Mouse (Mus musculus) MEL (cell line): ENCODE measurements at regions not wholly inside any gene's neighbourhood (a gene's known extent, or its start where the extent isn't known, plus 50 kb on each side); places are given as distances from the start of the nearest gene placed in this dataset.

Experiments used
- DNase-seq: peaks from one replicate; pipeline ENCODE4 v3.0.0; 2011; ENCODE audit warnings: low read depth, low spot score
- H3K27ac ChIP-seq: 2 replicates; pipeline ENCODE4 v1.5.1; 2012; ENCODE audit warnings: low read depth, mild to moderate bottlenecking, control low read depth, low read length, moderate library complexity; ENCODE audit not compliant: control insufficient read depth
- H3K27me3 ChIP-seq, 2 experiments: fragments of 150-350 bp in 1 of 2; sonication (generic) in 1 of 2; 2 replicates each; pipeline ENCODE4 v1.6.1; 2012; ENCODE audit warnings: low read length in 2 of 2, mild to moderate bottlenecking in 2 of 2, improper control_type of control experiment in 1 of 2, moderate library complexity in 1 of 2; ENCODE audit not compliant: insufficient read depth in 2 of 2, control insufficient read depth in 1 of 2
- H3K36me3 ChIP-seq, 2 experiments: 2 replicates each; pipeline ENCODE4 v1.6.1; 2012 to 2014; ENCODE audit warnings: low read length in 2 of 2, improper control_type of control experiment in 1 of 2, inconsistent platforms in 1 of 2, mild to moderate bottlenecking in 1 of 2; ENCODE audit not compliant: insufficient read depth in 2 of 2, control insufficient read depth in 1 of 2
- H3K4me1 ChIP-seq, 2 experiments: fragments of 150-350 bp in 1 of 2; sonication (generic) in 1 of 2; 2 replicates each; pipeline ENCODE4 v1.6.1; 2012; ENCODE audit warnings: low read length in 2 of 2, improper control_type of control experiment in 1 of 2, mild to moderate bottlenecking in 1 of 2; ENCODE audit not compliant: insufficient read depth in 2 of 2, control insufficient read depth in 1 of 2
- H3K4me3 ChIP-seq, 2 experiments: fragments of 150-350 bp in 1 of 2; sonication (generic) in 1 of 2; 2 replicates each; pipeline ENCODE4 v1.5.1; 2012; ENCODE audit warnings: low read depth in 2 of 2, low read length in 2 of 2, mild to moderate bottlenecking in 2 of 2, moderate library complexity in 2 of 2, control low read depth in 1 of 2, improper control_type of control experiment in 1 of 2; ENCODE audit not compliant: control insufficient read depth in 1 of 2, insufficient read depth in 1 of 2
- H3K79me2 ChIP-seq: 2 replicates; pipeline ENCODE4 v1.6.1; 2012; ENCODE audit warnings: mild to moderate bottlenecking, low read length, moderate library complexity; ENCODE audit not compliant: control insufficient read depth, poor library complexity, insufficient read depth
- H3K9ac ChIP-seq: 2 replicates; pipeline ENCODE4 v1.6.1; 2012; ENCODE audit warnings: low read depth, mild to moderate bottlenecking, control low read depth, low read length, moderate library complexity; ENCODE audit not compliant: control insufficient read depth, poor library complexity, severe bottlenecking
- H3K9me3 ChIP-seq: fragments of 150-350 bp; sonication (generic); replicated peaks from 2 replicates; pipeline ENCODE4 v1.6.1; 2012; ENCODE audit warnings: mild to moderate bottlenecking, low read length, improper control_type of control experiment, moderate library complexity; ENCODE audit not compliant: insufficient read depth
- CHD2 ChIP-seq: IDR thresholded peaks from 2 replicates; pipeline ENCODE4 v1.6.1; 2011; ENCODE audit warnings: low read length, improper control_type of control experiment
- CTCF ChIP-seq, 3 experiments: IDR thresholded peaks in 2 of 3; conservative IDR thresholded peaks in 1 of 3; 2 replicates each; pipeline ENCODE4 v1.5.1; 2011 to 2012; ENCODE audit warnings: low read length in 3 of 3, low read depth in 2 of 3, mild to moderate bottlenecking in 2 of 3, improper control_type of control experiment in 1 of 3, inconsistent platforms in 1 of 3, mixed read lengths in 1 of 3, moderate library complexity in 1 of 3; ENCODE audit not compliant: control insufficient read depth in 1 of 3, insufficient read depth in 1 of 3, poor library complexity in 1 of 3, severe bottlenecking in 1 of 3
- ELF1 ChIP-seq: IDR thresholded peaks from 2 replicates; pipeline ENCODE4 v1.6.1; 2014; ENCODE audit warnings: low read depth, mild to moderate bottlenecking, inconsistent platforms, low read length, improper control_type of control experiment, moderate library complexity
- ETS1 ChIP-seq: IDR thresholded peaks from 2 replicates; pipeline ENCODE4 v1.6.1; 2012; ENCODE audit warnings: low read depth, mild to moderate bottlenecking, inconsistent platforms, low read length, improper control_type of control experiment, moderate library complexity
- JUND ChIP-seq: IDR thresholded peaks from 2 replicates; pipeline ENCODE4 v1.6.1; 2011; ENCODE audit warnings: low read depth, mild to moderate bottlenecking, improper control_type of control experiment, low read length
- KAT2A ChIP-seq: conservative IDR thresholded peaks from 2 replicates; pipeline ENCODE4 v1.6.1; 2012; ENCODE audit warnings: low read depth, low read length, improper control_type of control experiment, inconsistent platforms
- MAX ChIP-seq: IDR thresholded peaks from 2 replicates; pipeline ENCODE4 v1.6.1; 2011; ENCODE audit warnings: low read length, improper control_type of control experiment
- MAZ ChIP-seq: IDR thresholded peaks from 2 replicates; pipeline ENCODE4 v1.6.1; 2012; ENCODE audit warnings: low read depth, mild to moderate bottlenecking, inconsistent platforms, low read length, improper control_type of control experiment
- MEF2A ChIP-seq: IDR thresholded peaks from 2 replicates; pipeline ENCODE4 v1.6.1; 2014; ENCODE audit warnings: low read depth, mild to moderate bottlenecking, inconsistent platforms, low read length, improper control_type of control experiment; ENCODE audit not compliant: poor library complexity, insufficient replicate concordance, severe bottlenecking; ENCODE audit errors: extremely low read depth
- MXI1 ChIP-seq: IDR thresholded peaks from 2 replicates; pipeline ENCODE4 v1.6.1; 2011; ENCODE audit warnings: mild to moderate bottlenecking, low read depth, low read length, improper control_type of control experiment
- MYC ChIP-seq: IDR thresholded peaks from 2 replicates; pipeline ENCODE4 v1.6.1; 2011; ENCODE audit warnings: low read depth, mild to moderate bottlenecking, low read length, improper control_type of control experiment, moderate library complexity
- NELFE ChIP-seq: IDR thresholded peaks from 2 replicates; pipeline ENCODE4 v1.6.1; 2011; ENCODE audit warnings: low read depth, low read length, improper control_type of control experiment
- NRF1 ChIP-seq: IDR thresholded peaks from 2 replicates; pipeline ENCODE4 v1.6.1; 2014; ENCODE audit warnings: low read depth, mild to moderate bottlenecking, inconsistent platforms, low read length, improper control_type of control experiment, moderate library complexity; ENCODE audit not compliant: poor library complexity, insufficient read depth, severe bottlenecking
- POLR2AphosphoS2 ChIP-seq: IDR thresholded peaks from 2 replicates; pipeline ENCODE4 v1.6.1; 2011; ENCODE audit warnings: low read length, improper control_type of control experiment
- RAD21 ChIP-seq: IDR thresholded peaks from 2 replicates; pipeline ENCODE4 v1.6.1; 2011; ENCODE audit warnings: mild to moderate bottlenecking, low read depth, low read length, improper control_type of control experiment
- SIN3A ChIP-seq: IDR thresholded peaks from 2 replicates; pipeline ENCODE4 v1.6.1; 2012; ENCODE audit warnings: low read length, improper control_type of control experiment, inconsistent platforms
- TAL1 ChIP-seq: IDR thresholded peaks from 2 replicates; pipeline ENCODE4 v1.6.1; 2012; ENCODE audit warnings: mild to moderate bottlenecking, inconsistent platforms, low read length, moderate library complexity, mixed read lengths
- TBP ChIP-seq: IDR thresholded peaks from 2 replicates; pipeline ENCODE4 v1.8.0; 2011; ENCODE audit warnings: low read depth, low read length, improper control_type of control experiment
- TCF12 ChIP-seq: IDR thresholded peaks from 2 replicates; pipeline ENCODE4 v1.6.1; 2014; ENCODE audit warnings: low read depth, mild to moderate bottlenecking, inconsistent platforms, low read length, improper control_type of control experiment, moderate library complexity
- UBTF ChIP-seq: IDR thresholded peaks from 2 replicates; pipeline ENCODE4 v1.6.1; 2012; ENCODE audit warnings: low read depth, mild to moderate bottlenecking, inconsistent platforms, low read length, improper control_type of control experiment, moderate library complexity, borderline replicate concordance; ENCODE audit not compliant: insufficient read depth
- USF1 ChIP-seq: IDR thresholded peaks from 2 replicates; pipeline ENCODE4 v1.6.1; 2014; ENCODE audit warnings: low read depth, mild to moderate bottlenecking, inconsistent platforms, low read length, improper control_type of control experiment, moderate library complexity
- USF2 ChIP-seq, 2 experiments: IDR thresholded peaks; 2 replicates each; pipeline ENCODE4 v1.6.1; 2011 to 2012; ENCODE audit warnings: improper control_type of control experiment in 2 of 2, low read length in 2 of 2, borderline replicate concordance in 1 of 2, inconsistent platforms in 1 of 2, low read depth in 1 of 2, mild to moderate bottlenecking in 1 of 2; ENCODE audit not compliant: insufficient read depth in 1 of 2
- ZC3H11A ChIP-seq: IDR thresholded peaks from 2 replicates; pipeline ENCODE4 v1.6.1; 2012; ENCODE audit warnings: low read depth, mild to moderate bottlenecking, inconsistent platforms, low read length, improper control_type of control experiment
- ZKSCAN1 ChIP-seq: IDR thresholded peaks from 2 replicates; pipeline ENCODE4 v1.6.1; 2012; ENCODE audit warnings: low read depth, mild to moderate bottlenecking, inconsistent platforms, low read length, improper control_type of control experiment, moderate library complexity
- ZMIZ1 ChIP-seq: IDR thresholded peaks from 2 replicates; pipeline ENCODE4 v1.6.1; 2012; ENCODE audit warnings: low read depth, mild to moderate bottlenecking, inconsistent platforms, low read length, improper control_type of control experiment, moderate library complexity
- ZNF384 ChIP-seq: IDR thresholded peaks from 2 replicates; pipeline ENCODE4 v1.6.1; 2012; ENCODE audit warnings: low read depth, mild to moderate bottlenecking, inconsistent platforms, low read length, improper control_type of control experiment

DNA sequence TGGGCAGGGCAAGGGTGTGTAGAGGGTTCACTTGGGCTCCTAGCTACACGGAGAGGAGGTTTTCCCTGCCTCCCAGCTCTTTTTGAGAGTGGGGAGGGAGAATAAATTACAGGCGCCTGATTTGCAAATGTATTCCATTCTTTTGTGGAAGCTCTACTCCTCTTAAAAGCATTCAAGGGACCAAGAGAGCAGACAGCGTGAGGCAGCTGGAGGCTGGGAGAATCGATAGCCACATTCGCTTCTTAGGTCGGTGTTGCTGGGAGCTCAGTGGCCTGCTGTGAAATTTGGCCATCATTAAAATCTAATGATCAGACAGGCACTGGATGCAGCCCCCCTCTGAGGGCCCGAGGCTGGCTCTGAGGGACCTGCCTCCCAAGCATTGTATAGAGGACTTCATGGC, 92.8 kb downstream of the Kif26a start:
- Histone ChIP-seq H3K79me2 (no peaks in the 10 kb centered on the region), H3K4me1 (no peaks in the 10 kb centered on the region), H3K27me3 (no peaks in the 10 kb centered on the region; a peak in 1 of 4 replicates), H3K27ac (no peak overlapping the region), H3K9ac (no peak overlapping the region), H3K4me3 (no peak overlapping the region), H3K36me3 (no peaks in the 10 kb centered on the region), H3K9me3 (peaks cover 3% of the 10 kb centered on the region; the same call in 1 of the 2 replicates)
- DNase-seq, result no peak
- TF ChIP-seq ETS1 (no peak), ELF1 (no peak), TAL1 (no peak), JUND (no peak), POLR2AphosphoS2 (no peak), ZMIZ1 (no peak), NELFE (no peak), CTCF (IDR thresholded peaks at IDR 0.05 in 2 of 3, conservative IDR thresholded peaks at IDR 0.05 in 1 of 3; ENCODE audit: control insufficient read depth in 1 of 3, insufficient read depth in 1 of 3, low read depth in 2 of 3, low read length in 3 of 3, poor library complexity in 1 of 3, severe bottlenecking in 1 of 3) (no peak), MEF2A (no peak), MAX (no peak), ZC3H11A (no peak), USF1 (no peak), SIN3A (no peak), ZKSCAN1 (no peak), MYC (no peak), ZNF384 (no peak), TBP (no peak), CHD2 (no peak)

DNA sequence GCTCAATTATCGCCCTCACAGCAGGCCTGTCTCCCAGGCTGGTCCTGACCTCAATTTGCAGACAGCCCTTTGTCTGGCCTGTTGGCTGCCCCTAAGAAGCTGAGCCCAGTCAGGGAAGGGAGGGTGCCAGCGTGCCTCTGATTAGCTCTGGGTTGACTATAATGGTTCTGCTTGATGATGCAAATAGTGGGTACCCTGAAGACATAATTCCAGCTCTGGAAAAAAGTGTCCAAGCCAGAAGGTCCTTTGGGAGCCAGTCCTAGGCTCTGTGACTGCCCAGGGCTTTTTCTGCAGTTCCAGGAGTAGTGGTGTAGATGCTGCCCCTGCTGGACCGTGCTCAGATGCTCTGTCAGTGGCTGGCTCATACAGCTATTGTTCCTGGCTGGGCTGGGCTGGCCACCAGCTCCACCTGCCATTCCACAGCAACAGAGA, 95.7 kb downstream of the Kif26a start:
- no peaks in the 10 kb centered on the region for H3K4me1 ChIP-seq

More for the DNA sequence above, 95.7 kb downstream of the Kif26a start:
- Histone ChIP-seq H3K9me3 (peaks cover 3% of the 10 kb centered on the region; the same call in 1 of the 2 replicates), H3K79me2 (no peaks in the 10 kb centered on the region), H3K27me3 (no peaks in the 10 kb centered on the region; a peak in 1 of 4 replicates), H3K4me3 (no peak overlapping the region), H3K36me3 (no peaks in the 10 kb centered on the region), H3K9ac (no peak overlapping the region), H3K27ac (no peak overlapping the region)
- no peak for DNase-seq
- TF ChIP-seq CTCF (IDR thresholded peaks at IDR 0.05 in 2 of 3, conservative IDR thresholded peaks at IDR 0.05 in 1 of 3; ENCODE audit: control insufficient read depth in 1 of 3, insufficient read depth in 1 of 3, low read depth in 2 of 3, low read length in 3 of 3, poor library complexity in 1 of 3, severe bottlenecking in 1 of 3) (no peak), ZMIZ1 (no peak), TCF12 (no peak), MAX (no peak), KAT2A (no peak), NRF1 (no peak), USF2 (IDR thresholded peaks at IDR 0.05; ENCODE audit: borderline replicate concordance in 1 of 2, insufficient read depth in 1 of 2, low read depth in 1 of 2, low read length in 2 of 2) (no peak), MXI1 (no peak), TAL1 (no peak), ELF1 (no peak), MEF2A (no peak), CHD2 (no peak), UBTF (no peak), MAZ (no peak), RAD21 (no peak)
